Mouse (Mus musculus) heart, adult 2 months (tissue): ENCODE results near the gene Bcas3.

ENCODE experiments used
- CTCF ChIP-seq: fragments of 200-600 bp; IDR thresholded peaks from 2 replicates; pipeline ENCODE4 v1.8.1; 2022; ENCODE audit warnings: antibody characterized with exemption, mild to moderate bottlenecking, moderate library complexity
- EP300 ChIP-seq: fragments of 200-500 bp; IDR thresholded peaks from 2 replicates; pipeline ENCODE4 v1.6.1; 2011; ENCODE audit warnings: low read depth, low read length, control low read depth; ENCODE audit not compliant: insufficient read depth
- POLR2A ChIP-seq: fragments of 200-500 bp; IDR thresholded peaks from 2 replicates; pipeline ENCODE4 v1.6.1; 2011; ENCODE audit warnings: mild to moderate bottlenecking, low read depth, low read length, control low read depth; ENCODE audit not compliant: insufficient read depth

GRCm38 (mm10) chr11:85609303-85609940, 256.5 kb downstream of the Bcas3 start:
- TF ChIP-seq POLR2A (no peak), CTCF (no peak), EP300 (no peak)
